Mouse (Mus musculus): ENCODE results near the gene Rcn2.

- TF ChIP-seq CTCF (IDR thresholded peaks at IDR 0.05; ENCODE audit: borderline replicate concordance, control insufficient read depth, extremely low read depth, insufficient read depth, low read length, poor library complexity) (no peak), POLR2A (IDR thresholded peaks at IDR 0.05; ENCODE audit: control insufficient read depth, extremely low read depth, insufficient read depth, low read length, poor library complexity) (no peak)
These were observed 50.5 kb downstream of the Rcn2 start for GRCm38 (mm10) chr9:56092102-56092501.

All from thymus, adult 2 months (tissue).